Mouse (Mus musculus) ES-E14 (cell line): ENCODE results near the gene Alk.

ENCODE experiments used
- CHD2 ChIP-seq: IDR thresholded peaks from 2 replicates; pipeline ENCODE4 v1.6.1; 2014; ENCODE audit warnings: mild to moderate bottlenecking, low read depth, low read length, inconsistent platforms
- HCFC1 ChIP-seq: IDR thresholded peaks from 2 replicates; pipeline ENCODE4 v1.6.1; 2012; ENCODE audit warnings: low read length, inconsistent platforms, borderline replicate concordance; ENCODE audit not compliant: insufficient read depth
- ZNF384 ChIP-seq: IDR thresholded peaks from 2 replicates; pipeline ENCODE4 v1.6.1; 2012; ENCODE audit warnings: low read depth, low read length, inconsistent platforms

- TF ChIP-seq CHD2 (no peak), ZNF384 (no peak), HCFC1 (no peak)
Measured at GRCm38 (mm10) chr17:72339437-72339836, 265.0 kb downstream of the Alk start.
